Mouse (Mus musculus): ENCODE measurements at regions not wholly inside any gene's neighbourhood (a gene's known extent, or its start where the extent isn't known, plus 50 kb on each side); places are given as distances from the start of the nearest gene placed in this dataset.

DNA sequence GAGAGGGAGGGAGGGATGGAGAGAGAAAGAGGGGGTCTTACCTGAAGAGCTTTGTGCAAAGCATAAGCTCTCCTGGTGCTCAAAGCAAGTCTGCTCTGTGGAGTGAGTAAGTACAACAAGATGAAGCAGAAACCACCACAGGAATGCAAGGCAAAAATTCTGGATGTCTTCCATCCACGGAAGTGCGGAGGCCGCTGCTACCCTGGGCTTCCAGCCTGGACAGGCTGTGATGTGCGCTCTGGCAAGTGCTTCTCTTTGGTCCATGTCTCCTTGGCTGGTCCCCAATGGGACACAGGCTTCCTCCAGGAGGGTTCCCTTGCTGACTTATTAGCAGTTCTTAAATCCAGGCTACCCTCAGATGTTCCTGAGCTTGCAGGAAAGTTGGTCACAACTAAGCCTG lies 61.7 kb upstream of the Spin1 start:
- TF ChIP-seq CTCF (IDR thresholded peaks at IDR 0.05; ENCODE audit: low read depth, low read length) (no peak), POLR2A (IDR thresholded peaks at IDR 0.05; ENCODE audit: insufficient read depth, low read length) (no peak), EP300 (IDR thresholded peaks at IDR 0.05; ENCODE audit: insufficient read depth, low read depth, low read length) (no peak)
